Mouse (Mus musculus) forebrain, embryonic 11.5 days (tissue): ENCODE results near the gene Ckmt2. TPM values are rescaled to one million over a fixed set of nuclear protein-coding genes. Genes with fewer than 3 reads are reported as not detected.
A peak's percentile ranks its signal among the peaks of the same experiment; 100 is the strongest.

Experiments
- ATAC-seq: fragments of 200-750 bp; cut with Nextera tagmentation; replicated peaks from 2 replicates; pipeline ENCODE4 v1.8.0; 2017; ENCODE audit warnings: moderate TSS enrichment; ENCODE audit not compliant: low FRiP score
- DNase-seq: peaks from one replicate; pipeline ENCODE4 v3.0.0-alpha.2; 2017; ENCODE audit warnings: low spot score
- H3K27ac ChIP-seq: fragments of 300-500 bp; sonication (generic); 2 replicates; pipeline ENCODE4 v1.5.1; 2014; ENCODE audit warnings: low read depth, low read length
- H3K27me3 ChIP-seq: fragments of 300-500 bp; sonication (generic); 2 replicates; pipeline ENCODE4 v1.6.1; 2014; ENCODE audit warnings: mild to moderate bottlenecking, low read length, mixed read lengths; ENCODE audit not compliant: control insufficient read depth, insufficient read depth
- H3K36me3 ChIP-seq: fragments of 300-500 bp; sonication (generic); 2 replicates; pipeline ENCODE4 v1.6.1; 2014; ENCODE audit warnings: mild to moderate bottlenecking, low read length, moderate library complexity, mixed read lengths; ENCODE audit not compliant: control insufficient read depth, insufficient read depth
- H3K4me1 ChIP-seq: fragments of 300-500 bp; sonication (generic); replicated peaks from 2 replicates; pipeline ENCODE4 v1.6.1; 2014; ENCODE audit warnings: low read length, mixed read lengths; ENCODE audit not compliant: control insufficient read depth, insufficient read depth
- H3K4me2 ChIP-seq: fragments of 300-500 bp; sonication (generic); 2 replicates; pipeline ENCODE4 v1.6.1; 2014; ENCODE audit warnings: low read depth, mild to moderate bottlenecking, low read length, moderate library complexity, mixed read lengths; ENCODE audit not compliant: severe bottlenecking
- H3K4me3 ChIP-seq: fragments of 300-500 bp; sonication (generic); 2 replicates; pipeline ENCODE4 v1.5.1; 2014; ENCODE audit warnings: low read depth, low read length
- H3K9ac ChIP-seq: fragments of 300-500 bp; sonication (generic); 2 replicates; pipeline ENCODE4 v1.6.1; 2014; ENCODE audit warnings: low read length
- H3K9me3 ChIP-seq: fragments of 300-500 bp; sonication (generic); 2 replicates; pipeline ENCODE4 v1.6.1; 2016; ENCODE audit warnings: low read length, mixed read lengths; ENCODE audit not compliant: control insufficient read depth
- WGBS: fragments of 180-500 bp; shearing (Covaris S2); extraction: QIAGEN DNeasy Blood & Tissue Kit; methylation state at CpG from one replicate; pipeline ENCODE4 v1.1.7; 2014; 5-methylcytosine and 5-hydroxymethylcytosine counted together
- polyA plus RNA-seq: library from polyadenylated mRNA; unstranded; fragments of >200 nt; fragmentation: Nextera tagmentation; extraction: Ambion mirVana; gene quantifications from 2 replicates; pipeline ENCODE4 v1.2.1, GENCODE M21; 2014

Gene Ckmt2
- polyA plus RNA-seq, 1 experiment from 2014 or later: not detected

- no peaks in the 10 kb centered on the region for H3K27me3 ChIP-seq
- H3K27ac ChIP-seq: no peak overlapping the region
- no peak overlapping the region for H3K9ac ChIP-seq
- H3K36me3 ChIP-seq: no peaks in the 10 kb centered on the region
- no peaks in the 10 kb centered on the region for H3K9me3 ChIP-seq
- H3K4me3 ChIP-seq: no peak overlapping the region
- no peak overlapping the region for H3K4me2 ChIP-seq
- WGBS: 37% methylated on average over 10 of the region's 10 CpGs
- peak; percentile 91 for ATAC-seq
- no peaks in the 10 kb centered on the region for H3K4me1 ChIP-seq
- DNase-seq: peak; percentile 83
Measured at GRCm38 (mm10) chr13:91908202-91908980, 31.7 kb upstream of the Ckmt2 start.

GRCm38 (mm10) chr13:91906338-91906737, 29.7 kb upstream of the Ckmt2 start:
- no peak overlapping the region for H3K4me3 ChIP-seq
- H3K9me3 ChIP-seq: no peaks in the 10 kb centered on the region
- H3K9ac ChIP-seq: no peak overlapping the region
- 58% methylated on average over 3 of the region's 3 CpGs for WGBS
- DNase-seq (no peak), ATAC-seq (no peak; the same call in 1 of the 2 replicates)
- no peak overlapping the region for H3K27ac ChIP-seq
- no peak overlapping the region for H3K4me2 ChIP-seq
- no peaks in the 10 kb centered on the region for H3K27me3 ChIP-seq
- H3K36me3 ChIP-seq: no peaks in the 10 kb centered on the region
- H3K4me1 ChIP-seq: no peaks in the 10 kb centered on the region

DNA sequence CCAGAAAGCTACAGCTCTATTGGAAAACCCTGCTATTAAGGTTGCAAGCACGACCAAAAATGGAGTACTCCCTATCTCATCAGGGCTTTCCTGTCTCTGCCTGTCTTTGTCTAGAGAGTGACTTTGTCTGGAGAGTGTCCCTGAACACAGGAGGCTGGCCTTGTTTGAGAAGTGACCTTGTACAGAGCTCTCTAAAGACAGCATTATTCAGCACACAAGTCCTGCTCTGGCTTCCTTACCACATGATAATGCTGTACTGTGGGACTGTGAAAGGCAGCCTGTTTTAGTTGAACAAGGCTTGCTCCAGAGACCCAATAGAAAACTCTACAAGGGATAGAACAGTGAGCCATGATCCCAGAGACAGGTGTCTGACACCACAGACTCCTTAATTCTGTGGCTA, 19.8 kb upstream of the Ckmt2 start:
- Histone ChIP-seq H3K4me2 (no peak overlapping the region), H3K36me3 (no peaks in the 10 kb centered on the region), H3K9ac (no peak overlapping the region), H3K9me3 (no peaks in the 10 kb centered on the region), H3K27me3 (no peaks in the 10 kb centered on the region), H3K4me3 (no peak overlapping the region), H3K27ac (no peak overlapping the region), H3K4me1 (no peaks in the 10 kb centered on the region)
- ATAC-seq: no peak
- 71% methylated on average over 1 of the region's 1 CpGs for WGBS
- DNase-seq: no peak

DNA sequence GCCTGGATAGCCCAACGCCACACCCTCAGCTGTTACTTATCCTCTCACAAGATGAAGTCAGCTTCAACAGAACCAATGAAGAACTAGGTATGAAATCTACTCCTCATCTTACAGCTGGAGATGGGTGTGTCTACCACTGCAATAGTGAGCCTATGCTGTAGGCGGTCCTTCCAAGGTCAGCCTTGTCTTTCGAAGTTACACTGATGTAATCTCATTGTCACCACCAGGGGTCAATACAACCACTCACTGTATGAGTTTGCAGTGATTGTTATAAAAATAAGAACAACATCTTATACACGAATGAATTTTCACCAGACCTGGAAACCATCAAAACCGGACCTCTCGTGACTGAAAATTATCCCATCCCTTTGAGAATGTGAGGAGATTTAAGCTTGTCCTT, 16.4 kb upstream of the Ckmt2 start:
- H3K9me3 ChIP-seq: no peaks in the 10 kb centered on the region
- H3K4me1 ChIP-seq: no peaks in the 10 kb centered on the region
- WGBS: 83% methylated on average over 6 of the region's 6 CpGs
- H3K27me3 ChIP-seq: no peaks in the 10 kb centered on the region
- no peak overlapping the region for H3K9ac ChIP-seq
- H3K36me3 ChIP-seq: no peaks in the 10 kb centered on the region
- ATAC-seq (no peak), DNase-seq (no peak)
- no peak overlapping the region for H3K4me2 ChIP-seq
- H3K4me3 ChIP-seq: no peak overlapping the region
- no peak overlapping the region for H3K27ac ChIP-seq

DNA sequence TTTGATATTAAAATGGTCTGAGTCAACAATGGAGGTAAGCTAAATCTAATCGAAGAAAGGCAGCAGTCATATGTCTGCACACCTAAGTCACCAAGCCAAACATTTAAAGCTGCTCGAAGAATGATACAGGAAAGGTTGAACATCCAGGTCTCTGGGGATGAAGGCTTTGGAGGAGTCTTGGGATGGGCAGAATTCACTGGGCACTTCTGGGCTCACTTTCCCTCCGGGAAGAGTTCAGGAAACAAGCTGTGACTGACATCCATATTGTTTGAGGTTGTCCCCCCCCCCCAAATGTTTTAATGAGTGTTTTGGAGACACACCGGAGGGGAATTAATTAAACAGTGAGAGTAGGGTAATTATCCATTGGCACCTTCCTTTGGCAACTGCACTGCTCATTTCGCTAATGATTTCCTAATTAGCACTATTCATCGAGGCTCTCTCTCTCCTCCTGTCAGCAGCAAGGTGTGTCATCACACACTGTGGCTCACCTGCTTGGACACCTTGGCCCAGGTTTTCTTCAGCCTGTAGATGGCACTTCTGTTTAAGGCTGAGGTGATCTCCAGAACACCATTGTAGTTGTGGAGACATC, 13.4 kb upstream of the Ckmt2 start:
- Histone ChIP-seq H3K9me3 (no peaks in the 10 kb centered on the region), H3K4me2 (no peak overlapping the region), H3K4me3 (no peak overlapping the region), H3K27me3 (no peaks in the 10 kb centered on the region), H3K27ac (no peak overlapping the region), H3K4me1 (no peaks in the 10 kb centered on the region), H3K9ac (no peak overlapping the region), H3K36me3 (no peaks in the 10 kb centered on the region)
- ATAC-seq (peak; percentile 33; the same call in 1 of the 2 replicates), DNase-seq (no peak)
- 70% methylated on average over 6 of the region's 6 CpGs for WGBS

GRCm38 (mm10) chr13:91884714-91885386, 8.2 kb upstream of the Ckmt2 start:
- DNase-seq: no peak
- H3K9ac ChIP-seq: no peak overlapping the region

GRCm38 (mm10) chr13:91881837-91882480, 5.3 kb upstream of the Ckmt2 start:
- no peak for ATAC-seq
- no peaks in the 10 kb centered on the region for H3K4me1 ChIP-seq
- no peaks in the 10 kb centered on the region for H3K9me3 ChIP-seq
- no peak overlapping the region for H3K27ac ChIP-seq
- H3K4me2 ChIP-seq: no peak overlapping the region
- WGBS: 64% methylated on average over 9 of the region's 9 CpGs
- no peaks in the 10 kb centered on the region for H3K27me3 ChIP-seq
- no peak overlapping the region for H3K9ac ChIP-seq
- no peak overlapping the region for H3K4me3 ChIP-seq
- no peaks in the 10 kb centered on the region for H3K36me3 ChIP-seq
- DNase-seq: peak; percentile 74

More at GRCm38 (mm10) chr13:91884714-91885386, 8.2 kb upstream of the Ckmt2 start:
- Histone ChIP-seq H3K27ac (no peak overlapping the region), H3K4me1 (no peaks in the 10 kb centered on the region), H3K27me3 (no peaks in the 10 kb centered on the region), H3K4me3 (no peak overlapping the region), H3K36me3 (no peaks in the 10 kb centered on the region), H3K4me2 (no peak overlapping the region), H3K9me3 (no peaks in the 10 kb centered on the region)
- 89% methylated on average over 5 of the region's 5 CpGs for WGBS
- ATAC-seq: no peak

GRCm38 (mm10) chr13:91880256-91880655, 3.6 kb upstream of the Ckmt2 start:
- WGBS: 87% methylated on average over 4 of the region's 4 CpGs
- Histone ChIP-seq H3K4me2 (no peak overlapping the region), H3K9me3 (no peaks in the 10 kb centered on the region), H3K27ac (no peak overlapping the region), H3K27me3 (no peaks in the 10 kb centered on the region), H3K9ac (no peak overlapping the region), H3K36me3 (no peaks in the 10 kb centered on the region), H3K4me1 (no peaks in the 10 kb centered on the region), H3K4me3 (no peak overlapping the region)
- ATAC-seq: no peak
- DNase-seq: no peak
